In the genomic region with DNA sequence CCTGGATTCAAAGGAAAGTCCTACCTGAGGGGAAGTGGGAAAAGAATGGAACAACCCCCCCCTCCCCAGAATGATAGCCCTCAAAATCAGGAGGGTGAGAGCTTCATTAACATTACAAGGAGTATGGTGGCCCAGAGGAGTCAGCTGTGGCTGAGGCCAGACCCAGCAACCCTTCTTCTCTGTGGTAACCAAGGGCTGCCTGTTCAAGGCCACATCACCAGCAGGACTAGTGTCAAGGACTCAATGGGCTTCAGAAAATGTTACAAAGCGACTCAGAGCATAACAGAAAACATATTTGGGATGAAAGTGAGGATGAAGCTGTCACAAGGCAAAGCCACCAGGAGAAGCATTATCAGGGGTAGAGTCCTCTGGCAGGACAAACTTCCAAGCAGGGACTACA, we compare ENCODE assay signal across 24 mouse cellular contexts. TPM values are rescaled to one million over a fixed set of nuclear protein-coding genes. Genes with fewer than 3 reads are reported as not detected.
DNase-seq lines count a peak whose midpoint lies in the region; ATAC-seq lines count a peak whose summit lies in the region.
"Had no signal": no experiment of that assay in that cellular context is flagged by ENCODE, and none has a peak within 500 bp of the region (broad histone marks: within the 10 kb centered on the region; RNA-seq: fewer than 3 reads in every experiment).

No protein-coding gene starts in this region.

- no peaks in the 10 kb centered on the region for H3K9me3 ChIP-seq in midbrain, embryonic 11.5 days (ENCODE audit: control insufficient read depth, low read length)
- H3K9me3 ChIP-seq in midbrain, embryonic 10.5 days (replicated peaks): no peaks in the 10 kb centered on the region
- H3K9me3 ChIP-seq: forebrain, embryonic 10.5 days; heart, embryonic 12.5 days; heart, embryonic 15.5 days; hindbrain, embryonic 12.5 days; hindbrain, embryonic 15.5 days had no signal

- no peak overlapping the region for H3K9ac ChIP-seq in midbrain, embryonic 11.5 days (ENCODE audit: low read length)
- H3K9ac ChIP-seq: forebrain, postnatal 0 days; heart, embryonic 12.5 days; heart, embryonic 15.5 days; hindbrain, embryonic 12.5 days; hindbrain, embryonic 15.5 days had no signal

- no peak overlapping the region for H3K4me2 ChIP-seq in midbrain, embryonic 11.5 days
- H3K4me2 ChIP-seq: heart, embryonic 12.5 days; heart, embryonic 15.5 days; hindbrain, embryonic 12.5 days; hindbrain, embryonic 15.5 days had no signal

- H3K36me3 ChIP-seq in midbrain, embryonic 11.5 days (ENCODE audit: control insufficient read depth, insufficient read depth, low read length): no peaks in the 10 kb centered on the region
- H3K36me3 ChIP-seq in midbrain, embryonic 10.5 days: no peaks in the 10 kb centered on the region
- H3K36me3 ChIP-seq: forebrain, embryonic 10.5 days; heart, embryonic 12.5 days; heart, embryonic 15.5 days; hindbrain, embryonic 12.5 days; hindbrain, embryonic 15.5 days had no signal

- no peaks in the 10 kb centered on the region for H3K4me1 ChIP-seq in midbrain, embryonic 11.5 days (ENCODE audit: control insufficient read depth, insufficient read depth, low read length)
- no peaks in the 10 kb centered on the region for H3K4me1 ChIP-seq in midbrain, embryonic 10.5 days
- H3K4me1 ChIP-seq: forebrain, embryonic 10.5 days; heart, embryonic 12.5 days; heart, embryonic 15.5 days; hindbrain, embryonic 12.5 days; hindbrain, embryonic 15.5 days had no signal

- WGBS in midbrain, embryonic 11.5 days: 70% methylated on average over 1 of the region's 1 CpGs
- 71% methylated on average over 1 of the region's 1 CpGs for WGBS in midbrain, embryonic 10.5 days

- peak; percentile 68 to 78 for DNase-seq in adrenal gland, adult (ENCODE audit: inconsistent age in 2 of 2, low spot score in 1 of 2)
- no peak for DNase-seq in adrenal gland, postnatal 25 days
- peak; percentile 44 for DNase-seq in midbrain, embryonic 11.5 days (ENCODE audit: low spot score, missing footprints)
- no peak for DNase-seq in midbrain, embryonic 10.5 days (ENCODE audit: low spot score)
- DNase-seq in R1 (ENCODE audit: low read depth, low spot score): peak; percentile 43
- DNase-seq in adrenal gland, postnatal 14 days: peak; percentile 59
- DNase-seq in heart, postnatal 4 days: no peak
- DNase-seq in kidney, adult 18-20 months: no peak
- DNase-seq: cerebellum, adult 18-20 months; cerebellum, adult 9-10 months; cerebellum, postnatal 14 days; forebrain, postnatal 0 days; gastrocnemius, adult 2 months; gastrocnemius, postnatal 14 days; heart, adult 18-20 months; heart, postnatal 10 days; kidney, adult 8-10 months had no signal

- no peak for ATAC-seq in midbrain, embryonic 11.5 days (ENCODE audit: low FRiP score)
- ATAC-seq: forebrain, embryonic 14.5 days; forebrain, postnatal 0 days; intestine, postnatal 0 days had no signal

- H3K27me3 ChIP-seq in midbrain, embryonic 11.5 days (ENCODE audit: control insufficient read depth, insufficient read depth, low read length): no peaks in the 10 kb centered on the region
- no peaks in the 10 kb centered on the region for H3K27me3 ChIP-seq in midbrain, embryonic 10.5 days (ENCODE audit: low read depth, poor library complexity, severe bottlenecking)
- H3K27me3 ChIP-seq: hindbrain, embryonic 12.5 days; hindbrain, embryonic 15.5 days had no signal

- H3K4me3 ChIP-seq in midbrain, embryonic 11.5 days (ENCODE audit: low read depth, low read length): no peak overlapping the region
- H3K4me3 ChIP-seq in midbrain, embryonic 10.5 days: no peak overlapping the region
- H3K4me3 ChIP-seq: forebrain, embryonic 10.5 days; gastrocnemius, adult 2 months; heart, embryonic 12.5 days; heart, embryonic 15.5 days; hindbrain, embryonic 12.5 days; hindbrain, embryonic 15.5 days had no signal

- H3K27ac ChIP-seq in midbrain, embryonic 11.5 days (ENCODE audit: low read depth, low read length): no peak overlapping the region
- H3K27ac ChIP-seq in midbrain, embryonic 10.5 days (replicated peaks): no peak overlapping the region
- H3K27ac ChIP-seq: forebrain, embryonic 10.5 days; gastrocnemius, adult 2 months; heart, embryonic 15.5 days; hindbrain, embryonic 12.5 days; hindbrain, embryonic 15.5 days had no signal

RNA-seq across cellular contexts. Expression of gene Fbxo47, which starts 49.6 kb away (rescaled TPM):
- total RNA-seq in adrenal gland, postnatal 25 days (2021): 1.2 TPM in 1 of 2 replicates, not detected in the other
- 0.83 and 0.96 TPM in 2 replicates for polyA plus RNA-seq in midbrain, embryonic 11.5 days (2014; fragmentation: Nextera tagmentation; extraction: Ambion mirVana)
- 0.38 and 0.40 TPM in 2 replicates for polyA plus RNA-seq in midbrain, embryonic 10.5 days (2016; fragmentation: Nextera tagmentation; extraction: Ambion mirVana)
- 1.0 and 1.2 TPM in 2 replicates for total RNA-seq in adrenal gland, postnatal 14 days (2021)
- total RNA-seq in heart, postnatal 4 days (2021): 1 to 10 TPM in 1 of 2 experiments, under 1 TPM in 1; 0.79 to 1.2 TPM

RNA-seq across cellular contexts. Expression of gene Plxdc1, which starts 52.7 kb away (rescaled TPM):
- total RNA-seq in adrenal gland, postnatal 25 days (2021): 13.4 and 20.9 TPM in 2 replicates
- polyA plus RNA-seq in midbrain, embryonic 11.5 days (2014; fragmentation: Nextera tagmentation; extraction: Ambion mirVana): 0.14 TPM in 1 of 2 replicates, not detected in the other
- polyA plus RNA-seq in midbrain, embryonic 10.5 days (2016; fragmentation: Nextera tagmentation; extraction: Ambion mirVana): 0.06 and 0.16 TPM in 2 replicates
- 4.3 and 4.8 TPM in 2 replicates for total RNA-seq in adrenal gland, postnatal 14 days (2021)
- total RNA-seq in heart, postnatal 4 days (2021): 1 to 10 TPM; 3.4 to 4.2 TPM

Comparison
In these comparisons a context has a peak if more than half of its experiments do, and no peak if none do; other contexts are left out.
1. DNase-seq: peak in adrenal gland, adult (2 of 2), midbrain, embryonic 11.5 days (single experiment), R1 (single experiment) and adrenal gland, postnatal 14 days (single experiment); none in adrenal gland, postnatal 25 days (single experiment), midbrain, embryonic 10.5 days (single experiment), heart, postnatal 4 days (single experiment) and kidney, adult 18-20 months (single experiment).